Mouse (Mus musculus): ENCODE results near the gene Ctsg. TPM values are rescaled to one million over a fixed set of nuclear protein-coding genes. Genes with fewer than 3 reads are reported as not detected.
A peak's percentile ranks its signal among the peaks of the same experiment; 100 is the strongest.
"Not testable (repeated sequence)": the region's sequence is repeated elsewhere in the genome, so short reads cannot be mapped to it uniquely, and the experiment has no call there.

Ctsg gene
- 38.6 and 41.3 TPM in 2 replicates for polyA plus RNA-seq (2015; fragmentation: Nextera tagmentation; extraction: Ambion mirVana)

DNA sequence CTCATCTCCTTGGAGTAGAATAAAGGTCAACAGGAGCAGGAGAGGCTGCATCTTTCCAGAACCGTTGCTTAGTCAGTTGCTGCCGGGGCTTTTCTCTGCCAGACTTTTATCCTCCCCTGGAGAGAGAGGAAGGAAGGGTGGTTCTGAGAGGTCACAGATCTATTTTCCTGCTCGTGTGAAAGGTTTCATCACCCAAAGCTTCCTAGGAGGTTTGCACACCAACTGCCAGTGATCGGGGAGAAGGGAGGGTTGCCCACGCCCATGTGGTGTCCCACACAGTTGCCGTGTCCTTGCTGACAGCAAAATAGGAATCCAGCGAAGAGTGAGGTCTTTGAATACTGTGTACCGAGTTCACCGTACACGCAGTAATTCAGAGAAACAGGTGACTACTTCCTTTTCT lies at the start of gene Ctsg:
TSS of gene Ctsg (minus strand) at position 189 of the 400 bp plus-strand sequence.
- H3K4me2 ChIP-seq (ENCODE audit: low read depth, low read length), result no peak within 1 kb of the TSS; the same call in 1 of the 2 replicates
- no peaks in the 10 kb centered on the region for H3K9me3 ChIP-seq (ENCODE audit: low read length)
- DNase-seq (no peak), ATAC-seq (no peak)
- no peaks in the 10 kb centered on the region for H3K27me3 ChIP-seq (ENCODE audit: insufficient read depth, low read length)
- no peaks in the 10 kb centered on the region for H3K36me3 ChIP-seq (replicated peaks; ENCODE audit: insufficient read depth, low read length)
- no peaks in the 10 kb centered on the region for H3K4me1 ChIP-seq (ENCODE audit: insufficient read depth)
- 37% methylated on average over 10 of the region's 10 CpGs for WGBS (ENCODE audit: insufficient replicate concordance)
- no peak within 1 kb of the TSS for H3K27ac ChIP-seq (ENCODE audit: low read depth)
- H3K4me3 ChIP-seq (ENCODE audit: low read depth, low read length), result no peak within 1 kb of the TSS
- TF ChIP-seq CTCF (IDR thresholded peaks at IDR 0.05; ENCODE audit: low read depth) (no peak), EP300 (IDR thresholded peaks at IDR 0.05; ENCODE audit: low read depth) (no peak)
- no peak within 1 kb of the TSS for H3K9ac ChIP-seq (replicated peaks)

GRCm38 (mm10) chr14:56133675-56134074 lies 31.3 kb upstream of the Ctsg start:
- H3K27me3 ChIP-seq (ENCODE audit: insufficient read depth, low read length); H3K4me3 ChIP-seq (ENCODE audit: low read depth, low read length); H3K27ac ChIP-seq (ENCODE audit: low read depth); H3K4me1 ChIP-seq (ENCODE audit: insufficient read depth); H3K9me3 ChIP-seq (ENCODE audit: low read length); H3K9ac ChIP-seq (replicated peaks); H3K4me2 ChIP-seq (ENCODE audit: low read depth, low read length); ATAC-seq; DNase-seq; H3K36me3 ChIP-seq (replicated peaks; ENCODE audit: insufficient read depth, low read length): not testable (repeated sequence)
- WGBS (ENCODE audit: insufficient replicate concordance), result 63% methylated on average over 1 of the region's 1 CpGs

DNA sequence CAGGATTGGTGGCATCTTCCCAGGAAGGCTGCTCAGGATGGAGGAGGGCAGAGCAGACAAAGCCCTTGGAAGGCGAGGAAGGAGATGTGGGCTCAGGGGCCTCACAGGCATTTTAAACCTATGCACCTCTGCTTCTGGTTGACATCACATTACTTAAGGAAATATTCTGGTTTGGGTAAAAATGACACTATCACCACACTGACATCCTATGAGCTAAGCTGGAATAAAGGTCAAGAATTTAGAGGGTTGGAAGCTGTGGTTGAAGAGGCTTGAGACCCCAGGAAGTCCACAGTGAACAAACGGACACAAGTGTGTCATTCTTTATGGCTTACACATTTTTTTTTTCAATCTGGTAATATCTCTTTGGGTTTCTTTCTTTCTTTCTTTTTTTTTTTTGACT lies 30.1 kb upstream of the Ctsg start, which contains the start of gene Gzmd:
TSS of gene Gzmd (minus strand) at position 101 of the 400 bp plus-strand sequence.
- H3K9me3 ChIP-seq (ENCODE audit: low read length); DNase-seq; H3K9ac ChIP-seq (replicated peaks); H3K4me3 ChIP-seq (ENCODE audit: low read depth, low read length); H3K4me1 ChIP-seq (ENCODE audit: insufficient read depth); H3K36me3 ChIP-seq (replicated peaks; ENCODE audit: insufficient read depth, low read length); H3K27me3 ChIP-seq (ENCODE audit: insufficient read depth, low read length); ATAC-seq; H3K4me2 ChIP-seq (ENCODE audit: low read depth, low read length); H3K27ac ChIP-seq (ENCODE audit: low read depth): not testable (repeated sequence)
- 56% methylated on average over 2 of the region's 2 CpGs for WGBS (ENCODE audit: insufficient replicate concordance)

DNA sequence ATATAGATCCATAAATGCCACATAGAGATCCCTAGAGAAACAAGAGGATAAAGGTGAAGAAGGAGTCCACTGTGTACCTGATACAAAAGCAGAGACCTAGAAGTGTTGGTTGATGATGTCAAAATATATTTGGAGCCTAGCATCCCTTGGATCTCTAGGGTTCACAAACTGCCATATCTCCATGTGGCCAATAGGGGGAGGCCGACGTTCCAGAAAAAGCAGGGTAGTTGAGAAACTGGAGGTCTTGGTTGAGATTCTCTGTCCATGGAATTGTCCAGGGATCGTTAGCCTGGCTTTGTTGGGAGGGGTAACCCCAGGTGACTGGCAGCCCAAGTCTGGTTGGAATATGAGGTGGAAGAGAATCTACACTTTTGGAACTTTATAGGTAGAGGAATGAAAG lies 26.0 kb upstream of the Ctsg start:
- Histone ChIP-seq H3K4me3 (ENCODE audit: low read depth, low read length) (no peak overlapping the region), H3K27me3 (ENCODE audit: insufficient read depth, low read length) (no peaks in the 10 kb centered on the region), H3K36me3 (replicated peaks; ENCODE audit: insufficient read depth, low read length) (no peaks in the 10 kb centered on the region), H3K9ac (replicated peaks) (no peak overlapping the region), H3K27ac (ENCODE audit: low read depth) (no peak overlapping the region), H3K4me1 (ENCODE audit: insufficient read depth) (no peaks in the 10 kb centered on the region), H3K4me2 (ENCODE audit: low read depth, low read length) (no peak overlapping the region), H3K9me3 (ENCODE audit: low read length) (no peaks in the 10 kb centered on the region)
- DNase-seq (no peak), ATAC-seq (no peak)
- TF ChIP-seq CTCF (IDR thresholded peaks at IDR 0.05; ENCODE audit: low read depth), result peak; percentile 49
- no peak for TF ChIP-seq EP300 (IDR thresholded peaks at IDR 0.05; ENCODE audit: low read depth)
- WGBS (ENCODE audit: insufficient replicate concordance), result 32% methylated on average over 3 of the region's 3 CpGs

DNA sequence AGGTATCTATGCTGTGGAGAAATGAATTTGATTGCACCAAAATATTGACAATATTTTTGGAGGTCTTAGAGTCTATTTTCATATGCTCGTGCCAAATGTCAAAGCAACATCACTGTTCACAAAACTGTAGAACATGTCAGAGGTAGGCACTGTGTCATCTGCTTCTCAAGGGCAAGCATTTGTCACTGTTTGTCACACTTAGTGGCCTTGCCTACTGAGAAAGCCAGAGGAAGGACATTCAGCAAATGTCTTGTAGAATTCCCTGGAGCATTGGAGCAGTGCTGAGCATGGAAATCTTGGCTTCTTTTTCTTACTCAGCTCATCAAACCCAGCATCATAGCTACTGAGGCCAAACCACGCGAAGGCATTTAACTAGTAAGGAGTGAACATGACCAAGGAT lies 21.1 kb upstream of the Ctsg start:
- Histone ChIP-seq H3K27me3 (ENCODE audit: insufficient read depth, low read length) (no peaks in the 10 kb centered on the region), H3K9ac (replicated peaks) (no peak overlapping the region), H3K4me3 (ENCODE audit: low read depth, low read length) (no peak overlapping the region), H3K9me3 (ENCODE audit: low read length) (no peaks in the 10 kb centered on the region), H3K4me2 (ENCODE audit: low read depth, low read length) (no peak overlapping the region), H3K4me1 (ENCODE audit: insufficient read depth) (no peaks in the 10 kb centered on the region), H3K36me3 (replicated peaks; ENCODE audit: insufficient read depth, low read length) (no peaks in the 10 kb centered on the region), H3K27ac (ENCODE audit: low read depth) (no peak overlapping the region)
- DNase-seq (no peak), ATAC-seq (no peak)
- TF ChIP-seq EP300 (IDR thresholded peaks at IDR 0.05; ENCODE audit: low read depth) (no peak), CTCF (IDR thresholded peaks at IDR 0.05; ENCODE audit: low read depth) (no peak)
- WGBS (ENCODE audit: insufficient replicate concordance), result 68% methylated on average over 3 of the region's 3 CpGs

GRCm38 (mm10) chr14:56120525-56120924 lies 18.2 kb upstream of the Ctsg start, which contains the start of gene Gzme:
Gene Gzme, minus strand, starts transcription at chr14:56120625.
- H3K4me3 ChIP-seq (ENCODE audit: low read depth, low read length), result no peak within 1 kb of the TSS
- no peaks in the 10 kb centered on the region for H3K27me3 ChIP-seq (ENCODE audit: insufficient read depth, low read length)
- H3K9ac ChIP-seq (replicated peaks), result no peak within 1 kb of the TSS
- no peaks in the 10 kb centered on the region for H3K9me3 ChIP-seq (ENCODE audit: low read length)
- ATAC-seq (no peak), DNase-seq (no peak)
- H3K4me1 ChIP-seq (ENCODE audit: insufficient read depth), result no peaks in the 10 kb centered on the region
- no peaks in the 10 kb centered on the region for H3K36me3 ChIP-seq (replicated peaks; ENCODE audit: insufficient read depth, low read length)
- H3K4me2 ChIP-seq (ENCODE audit: low read depth, low read length), result no peak within 1 kb of the TSS
- no peak within 1 kb of the TSS for H3K27ac ChIP-seq (ENCODE audit: low read depth)
- TF ChIP-seq CTCF (IDR thresholded peaks at IDR 0.05; ENCODE audit: low read depth), result no peak
- no peak for TF ChIP-seq EP300 (IDR thresholded peaks at IDR 0.05; ENCODE audit: low read depth)

DNA sequence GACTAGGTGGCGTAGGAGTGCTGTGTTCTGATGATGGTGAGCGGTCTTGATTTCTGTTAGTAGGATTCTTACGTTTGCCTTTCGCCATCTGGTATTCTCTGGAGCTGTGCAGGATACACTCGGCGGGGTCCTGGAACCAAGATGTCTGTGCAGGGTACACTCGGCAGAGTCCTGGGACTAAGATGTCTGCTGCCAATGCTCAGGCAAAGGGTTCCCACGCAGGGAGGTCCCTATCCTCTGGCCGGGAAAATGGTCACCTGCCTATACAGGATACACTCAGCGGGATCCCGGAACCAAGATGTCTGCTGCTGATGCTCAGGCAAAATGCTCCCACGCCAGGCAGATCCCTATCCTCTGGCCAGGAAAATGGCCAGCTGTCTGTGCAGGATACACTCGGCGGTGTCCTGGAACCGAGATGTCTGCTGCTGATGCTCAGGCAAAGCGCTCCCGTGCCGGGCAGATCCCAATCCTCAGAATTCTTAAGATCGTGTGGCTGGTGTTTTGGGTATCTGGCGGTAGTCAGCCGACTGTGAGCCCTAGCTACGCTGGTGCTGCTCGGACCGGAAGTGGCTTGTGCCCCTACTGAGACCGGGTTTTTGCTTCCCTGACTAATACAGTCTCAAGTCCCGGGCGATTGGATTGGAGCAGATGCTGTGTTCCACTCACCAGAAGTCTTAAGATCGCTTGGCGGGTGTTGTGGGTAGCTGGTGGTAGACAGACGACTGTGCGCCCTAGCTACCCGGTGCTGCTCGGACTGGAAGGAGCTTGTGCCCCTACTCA lies 13.3 kb upstream of the Ctsg start:
- H3K9ac ChIP-seq (replicated peaks); H3K27me3 ChIP-seq (ENCODE audit: insufficient read depth, low read length); H3K27ac ChIP-seq (ENCODE audit: low read depth); H3K4me1 ChIP-seq (ENCODE audit: insufficient read depth); H3K4me2 ChIP-seq (ENCODE audit: low read depth, low read length); H3K4me3 ChIP-seq (ENCODE audit: low read depth, low read length); DNase-seq; H3K36me3 ChIP-seq (replicated peaks; ENCODE audit: insufficient read depth, low read length); H3K9me3 ChIP-seq (ENCODE audit: low read length); ATAC-seq: not testable (repeated sequence)
- 88% methylated on average over 33 of the region's 33 CpGs for WGBS (ENCODE audit: insufficient replicate concordance)
